Mouse (Mus musculus) liver, embryonic 12.5 days (tissue): ENCODE measurements around the gene Akap11. TPM values are rescaled to one million over a fixed set of nuclear protein-coding genes. Genes with fewer than 3 reads are reported as not detected.

Experiments
- ATAC-seq: fragments of 200-750 bp; cut with Nextera tagmentation; 2 replicates; pipeline ENCODE4 v1.8.0; 2017; ENCODE audit warnings: moderate number of reproducible peaks, mild to moderate bottlenecking, moderate library complexity
- H3K27ac ChIP-seq: fragments of 300-500 bp; sonication (generic); 2 replicates; pipeline ENCODE4 v1.5.1; 2016; ENCODE audit warnings: mild to moderate bottlenecking
- H3K27me3 ChIP-seq: fragments of 300-500 bp; sonication (generic); replicated peaks from 2 replicates; pipeline ENCODE4 v1.6.1; 2016; ENCODE audit warnings: mild to moderate bottlenecking, moderate library complexity
- H3K36me3 ChIP-seq: fragments of 300-500 bp; sonication (generic); 2 replicates; pipeline ENCODE4 v1.6.1; 2016; ENCODE audit warnings: mild to moderate bottlenecking, moderate library complexity
- H3K4me1 ChIP-seq: fragments of 300-500 bp; sonication (generic); 2 replicates; pipeline ENCODE4 v1.6.1; 2016
- H3K4me2 ChIP-seq: fragments of 300-500 bp; sonication (generic); 2 replicates; pipeline ENCODE4 v1.6.1; 2016; ENCODE audit warnings: mild to moderate bottlenecking, moderate library complexity
- H3K4me3 ChIP-seq: fragments of 300-500 bp; sonication (generic); 2 replicates; pipeline ENCODE4 v1.5.1; 2016; ENCODE audit warnings: mild to moderate bottlenecking, moderate library complexity
- H3K9ac ChIP-seq: fragments of 300-500 bp; sonication (generic); 2 replicates; pipeline ENCODE4 v1.6.1; 2016; ENCODE audit warnings: mild to moderate bottlenecking, moderate library complexity
- H3K9me3 ChIP-seq: fragments of 300-500 bp; sonication (generic); replicated peaks from 2 replicates; pipeline ENCODE4 v1.6.1; 2016; ENCODE audit warnings: mild to moderate bottlenecking, moderate library complexity
- WGBS: fragments of 180-500 bp; shearing (Covaris S2); methylation state at CpG from one replicate; pipeline ENCODE4 v1.1.7; 2016; ENCODE audit not compliant: insufficient replicate concordance; 5-methylcytosine and 5-hydroxymethylcytosine counted together
- polyA plus RNA-seq: library from polyadenylated mRNA; unstranded; fragments of >200 nt; fragmentation: Nextera tagmentation; extraction: Ambion mirVana; gene quantifications from 2 replicates; pipeline ENCODE4 v1.2.1, GENCODE M21; 2016

Gene Akap11
- polyA plus RNA-seq, 1 experiment from 2014 or later, result 9.5 TPM

DNA sequence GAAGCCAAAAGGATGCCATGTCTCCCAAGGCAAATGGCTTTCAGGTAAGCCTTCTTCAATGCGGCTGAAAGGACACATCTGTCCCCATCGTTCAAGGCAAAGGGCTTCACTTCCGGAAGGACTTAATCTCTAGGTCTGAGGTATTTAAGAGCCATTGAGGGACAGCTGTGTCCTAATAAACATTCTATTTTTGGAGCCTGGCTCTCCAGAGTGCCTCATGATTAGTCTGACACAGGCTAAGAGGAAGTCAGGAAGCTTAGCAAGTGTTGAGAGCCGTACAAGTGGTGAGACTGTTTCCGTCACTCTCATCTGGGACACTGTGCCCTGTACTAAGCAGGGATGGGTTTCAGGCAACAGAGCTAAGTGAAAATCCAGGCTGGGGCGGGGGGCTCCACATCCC is 12.2 kb upstream of the Akap11 start:
- Histone ChIP-seq H3K27ac (no peak overlapping the region), H3K9me3 (no peaks in the 10 kb centered on the region), H3K9ac (no peak overlapping the region), H3K4me2 (no peak overlapping the region), H3K27me3 (no peaks in the 10 kb centered on the region), H3K4me1 (no peaks in the 10 kb centered on the region), H3K4me3 (no peak overlapping the region), H3K36me3 (no peaks in the 10 kb centered on the region)
- ATAC-seq, result no peak
- WGBS, result 33% methylated on average over 6 of the region's 6 CpGs

DNA sequence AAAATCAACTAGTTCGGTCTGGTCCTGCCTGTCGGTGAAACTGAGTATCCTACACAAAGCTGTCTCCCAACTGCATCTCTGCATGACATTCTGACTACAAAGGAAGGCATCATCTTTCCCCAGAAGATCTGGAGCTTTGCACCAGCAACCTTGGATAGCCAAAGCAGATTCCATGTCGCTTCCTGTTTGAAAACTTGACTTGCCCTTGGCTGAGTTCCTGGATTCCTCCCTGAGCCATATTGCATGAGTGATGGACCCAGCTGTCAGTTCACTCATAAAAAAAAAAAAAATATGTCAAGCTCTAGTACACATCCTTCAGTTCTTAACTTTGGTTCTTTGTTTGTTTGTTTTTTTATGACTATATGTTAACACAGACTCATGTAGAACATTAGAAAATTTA is 4.7 kb upstream of the Akap11 start:
- Histone ChIP-seq H3K4me2 (no peak overlapping the region), H3K9me3 (no peaks in the 10 kb centered on the region), H3K27ac (no peak overlapping the region), H3K36me3 (no peaks in the 10 kb centered on the region), H3K9ac (no peak overlapping the region), H3K4me3 (no peak overlapping the region), H3K27me3 (no peaks in the 10 kb centered on the region), H3K4me1 (peaks cover 9% of the 10 kb centered on the region)
- no peak for ATAC-seq
- WGBS, result 69% methylated on average over 3 of the region's 3 CpGs

DNA sequence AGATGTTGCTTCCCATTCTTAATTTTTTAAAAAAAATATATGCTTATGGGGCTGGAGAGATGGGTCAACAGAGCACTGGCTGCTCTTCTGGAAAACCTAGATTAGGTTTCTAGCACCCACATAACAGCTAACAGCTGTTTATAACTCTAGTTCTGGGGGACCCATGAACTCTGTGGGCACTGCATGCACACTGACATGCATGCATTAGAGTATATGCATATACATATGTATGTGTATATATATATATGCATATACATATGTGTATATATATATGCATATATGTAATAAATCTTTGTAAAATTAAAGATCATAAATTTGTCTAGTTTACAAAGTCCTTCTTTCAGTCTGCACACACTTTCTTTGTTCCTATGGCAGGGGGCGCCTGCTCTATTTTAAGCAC is 3.2 kb upstream of the Akap11 start:
- Histone ChIP-seq H3K4me3 (no peak overlapping the region), H3K27ac (no peak overlapping the region), H3K27me3 (no peaks in the 10 kb centered on the region), H3K4me1 (peaks cover 17% of the 10 kb centered on the region), H3K9ac (no peak overlapping the region), H3K36me3 (no peaks in the 10 kb centered on the region), H3K4me2 (no peak overlapping the region), H3K9me3 (no peaks in the 10 kb centered on the region)
- no peak for ATAC-seq
- WGBS, result 79% methylated on average over 1 of the region's 1 CpGs

DNA sequence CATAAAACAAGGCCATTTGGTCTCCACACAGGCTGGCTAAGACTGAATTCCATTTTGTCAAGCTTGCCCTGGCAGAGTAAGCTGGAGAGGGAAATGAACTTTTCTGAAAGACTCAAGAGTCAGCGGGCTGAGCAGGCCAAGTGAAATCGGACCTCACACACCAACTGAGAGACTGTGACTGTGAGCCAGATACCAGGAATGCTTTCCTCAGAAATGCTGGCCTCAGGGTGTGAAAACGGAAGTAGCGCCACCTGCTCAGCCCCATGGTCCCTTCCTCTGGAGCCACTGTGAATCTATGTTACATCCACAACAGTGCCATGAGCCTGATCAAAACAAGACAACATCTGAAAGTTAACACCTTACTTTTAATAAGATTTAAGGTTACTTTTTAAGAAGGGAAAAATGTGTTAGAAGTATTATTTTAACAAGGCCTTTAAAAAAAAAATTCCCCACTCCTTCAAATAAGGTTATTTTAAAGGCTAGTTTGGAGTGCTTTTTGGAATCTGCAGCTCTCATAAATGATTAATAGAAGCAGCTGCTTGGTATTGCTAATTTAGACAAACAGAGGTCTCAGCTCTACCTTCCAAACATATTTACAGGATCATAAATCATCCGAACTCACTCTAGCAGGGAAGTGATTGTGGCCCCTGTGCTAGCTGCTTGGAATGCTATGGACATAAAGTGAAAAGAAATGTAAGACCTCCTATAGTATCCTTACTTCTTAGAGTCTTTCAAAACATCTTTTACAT is 2.1 kb upstream of the Akap11 start:
- Histone ChIP-seq H3K4me3 (no peak overlapping the region), H3K4me1 (peaks cover 21% of the 10 kb centered on the region), H3K9ac (no peak overlapping the region), H3K36me3 (no peaks in the 10 kb centered on the region), H3K4me2 (no peak overlapping the region), H3K9me3 (no peaks in the 10 kb centered on the region), H3K27me3 (no peaks in the 10 kb centered on the region), H3K27ac (no peak overlapping the region)
- ATAC-seq, result no peak
- whole genome bisulfite sequencing, result 56% methylated on average over 5 of the region's 5 CpGs

DNA sequence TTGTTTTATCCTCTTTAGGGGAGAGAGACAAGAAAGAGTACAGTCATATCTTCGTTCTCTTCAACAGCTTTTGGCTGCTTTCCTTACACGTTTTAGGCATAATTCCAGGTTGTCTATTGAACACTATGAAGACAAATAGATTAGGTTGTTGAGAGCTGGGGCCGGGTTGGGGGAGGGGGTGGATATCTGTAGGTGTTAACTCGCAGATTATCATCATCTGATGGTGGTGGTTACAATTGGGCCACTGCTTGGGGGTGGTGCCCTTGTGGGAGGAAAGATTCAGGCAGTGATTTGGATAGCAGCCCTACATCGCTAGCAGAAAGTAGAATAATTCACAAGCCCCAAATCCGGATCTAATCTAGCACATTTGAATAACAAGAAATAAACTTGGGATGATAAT is 943 bp upstream of the Akap11 start:
- WGBS, result 55% methylated on average over 6 of the region's 6 CpGs
- no peaks in the 10 kb centered on the region for H3K27me3 ChIP-seq
- peak overlapping the region; percentile 90; the same call in 1 of the 2 replicates for H3K4me3 ChIP-seq
- no peaks in the 10 kb centered on the region for H3K9me3 ChIP-seq
- no peak overlapping the region for H3K9ac ChIP-seq
- no peak for ATAC-seq
- H3K36me3 ChIP-seq, result no peaks in the 10 kb centered on the region
- peak overlapping the region; percentile 88 for H3K4me2 ChIP-seq
- no peak overlapping the region for H3K27ac ChIP-seq
- H3K4me1 ChIP-seq, result peaks cover 26% of the 10 kb centered on the region

DNA sequence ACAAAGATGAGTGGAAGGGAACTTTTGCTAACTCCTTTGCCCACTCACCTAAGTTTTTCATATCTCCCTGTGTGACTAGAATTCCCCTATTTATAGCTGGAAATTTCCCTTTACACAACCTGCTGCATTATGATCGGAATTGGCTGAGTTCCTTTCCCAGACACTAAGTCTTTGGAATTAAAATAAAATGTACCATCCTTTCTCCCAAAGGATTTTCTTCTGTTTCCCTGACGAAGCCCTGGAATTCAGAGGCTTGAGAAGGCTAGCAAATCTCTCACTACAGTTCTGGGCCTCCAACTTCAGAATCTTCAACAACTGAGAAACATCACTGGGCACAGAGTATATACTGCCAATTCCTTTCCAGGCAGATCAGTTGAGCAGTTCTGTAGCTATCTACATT is 1.2 kb downstream of the Akap11 start:
- Histone ChIP-seq H3K9ac (peak overlapping the region; percentile 93), H3K4me1 (peaks cover 38% of the 10 kb centered on the region), H3K27me3 (no peaks in the 10 kb centered on the region), H3K4me3 (peak overlapping the region; percentile 90), H3K9me3 (no peaks in the 10 kb centered on the region), H3K4me2 (peak overlapping the region; percentile 88), H3K27ac (0 out of 2 replicates have a peak overlapping the region, but pooled peaks have one; percentile 51), H3K36me3 (no peaks in the 10 kb centered on the region)
- ATAC-seq, result no peak
- 81% methylated on average over 2 of the region's 2 CpGs for WGBS

DNA sequence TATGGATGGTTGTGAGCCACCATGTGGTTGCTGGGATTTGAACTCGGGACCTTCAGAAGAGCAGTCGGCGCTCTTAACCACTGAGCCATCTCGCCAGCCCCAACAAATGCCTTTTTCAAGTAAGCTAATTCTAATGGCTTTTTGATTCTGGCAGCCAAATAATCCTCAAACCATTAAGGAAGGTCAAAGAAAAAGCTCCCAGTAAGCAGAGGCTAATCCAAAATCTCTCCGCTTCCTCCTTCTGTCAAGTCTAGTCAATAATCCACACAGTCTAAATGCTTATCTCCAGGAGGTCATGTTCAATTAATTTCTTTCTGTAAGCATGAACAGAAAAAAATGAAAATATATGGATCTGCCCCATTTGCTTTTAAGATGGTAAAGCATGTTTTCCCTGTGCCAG is 2.0 kb downstream of the Akap11 start:
- 89% methylated on average over 5 of the region's 5 CpGs for WGBS

DNA sequence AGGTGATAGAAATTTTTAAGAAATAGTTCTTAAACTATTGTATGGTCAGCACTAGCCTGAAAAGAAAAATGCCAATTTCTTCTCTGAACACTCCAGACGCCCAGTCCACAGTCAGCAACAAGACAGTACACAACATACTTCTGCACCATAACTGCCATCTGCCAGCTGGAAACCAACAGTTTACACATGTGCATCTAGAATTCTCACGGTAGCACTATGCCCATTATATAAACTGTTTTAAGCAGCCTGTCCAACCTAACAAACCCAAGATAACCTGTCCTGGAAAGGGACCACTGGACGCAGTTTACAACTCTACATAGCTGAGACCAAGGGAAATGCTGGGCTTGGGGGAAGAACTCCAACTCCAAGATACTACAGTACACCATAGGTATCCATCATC is 2.9 kb downstream of the Akap11 start:
- peaks cover 55% of the 10 kb centered on the region for H3K4me1 ChIP-seq
- WGBS, result 80% methylated on average over 3 of the region's 3 CpGs

More for the DNA sequence above, 2.0 kb downstream of the Akap11 start:
- Histone ChIP-seq H3K4me1 (peaks cover 45% of the 10 kb centered on the region), H3K9ac (no peak overlapping the region), H3K27ac (no peak overlapping the region), H3K4me2 (no peak overlapping the region), H3K9me3 (no peaks in the 10 kb centered on the region), H3K27me3 (no peaks in the 10 kb centered on the region), H3K4me3 (no peak overlapping the region), H3K36me3 (no peaks in the 10 kb centered on the region)
- ATAC-seq, result no peak

DNA sequence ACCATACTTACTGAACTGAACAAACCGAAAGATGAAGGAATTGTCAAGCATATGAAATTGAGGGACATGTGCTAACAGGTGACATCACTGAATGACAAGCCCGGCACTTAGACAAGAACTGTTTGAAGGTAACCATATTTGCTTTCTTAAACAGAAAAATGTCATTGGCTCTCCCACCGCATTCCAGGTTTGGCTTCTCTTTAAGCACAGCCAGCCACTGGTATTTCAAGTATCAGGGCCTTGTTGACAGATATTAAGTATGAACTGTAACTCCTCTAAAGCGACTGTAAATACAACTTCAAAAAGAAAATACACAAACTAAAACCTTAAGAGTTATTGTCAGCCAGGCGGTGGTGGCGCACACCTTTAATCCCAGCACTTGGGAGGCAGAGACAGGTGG is 4.3 kb downstream of the Akap11 start:
- 77% methylated on average over 6 of the region's 6 CpGs for WGBS
- Histone ChIP-seq H3K4me1 (peaks cover 58% of the 10 kb centered on the region), H3K9ac (no peak overlapping the region)

More for the DNA sequence above, 2.9 kb downstream of the Akap11 start:
- no peak for ATAC-seq
- H3K9me3 ChIP-seq, result no peaks in the 10 kb centered on the region
- no peak overlapping the region for H3K4me3 ChIP-seq
- no peaks in the 10 kb centered on the region for H3K36me3 ChIP-seq
- H3K4me2 ChIP-seq, result no peak overlapping the region
- no peak overlapping the region for H3K27ac ChIP-seq
- H3K27me3 ChIP-seq, result no peaks in the 10 kb centered on the region
- no peak overlapping the region for H3K9ac ChIP-seq

DNA sequence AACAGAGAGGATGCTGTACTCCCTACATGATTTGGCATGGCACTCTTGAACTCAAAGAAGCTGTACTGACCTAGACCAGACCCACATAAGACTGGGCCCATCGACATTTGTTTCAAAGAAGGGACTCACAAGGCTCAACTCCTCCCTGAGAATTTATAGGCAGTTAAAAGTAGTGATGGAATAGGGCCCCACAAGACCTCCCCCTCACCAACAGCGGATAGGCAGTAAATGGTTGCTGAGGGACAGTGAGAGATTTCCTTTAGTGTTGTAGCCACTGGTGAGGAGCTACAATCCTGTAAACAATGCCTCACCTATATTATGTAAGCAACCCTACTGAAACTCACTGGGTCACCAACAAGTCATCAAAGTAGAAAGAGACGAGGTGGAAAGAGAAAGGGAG is 6.4 kb downstream of the Akap11 start:
- WGBS, result 73% methylated on average over 3 of the region's 3 CpGs
- Histone ChIP-seq H3K4me1 (peaks cover 67% of the 10 kb centered on the region), H3K36me3 (no peaks in the 10 kb centered on the region), H3K27me3 (no peaks in the 10 kb centered on the region), H3K9me3 (no peaks in the 10 kb centered on the region), H3K9ac (no peak overlapping the region), H3K4me2 (no peak overlapping the region), H3K27ac (no peak overlapping the region), H3K4me3 (no peak overlapping the region)
- ATAC-seq, result no peak

More for the DNA sequence above, 4.3 kb downstream of the Akap11 start:
- Histone ChIP-seq H3K4me2 (0 out of 2 replicates have a peak overlapping the region, but pooled peaks have one; percentile 12), H3K27ac (no peak overlapping the region), H3K36me3 (no peaks in the 10 kb centered on the region), H3K4me3 (no peak overlapping the region), H3K27me3 (no peaks in the 10 kb centered on the region), H3K9me3 (no peaks in the 10 kb centered on the region)
- ATAC-seq, result no peak

DNA sequence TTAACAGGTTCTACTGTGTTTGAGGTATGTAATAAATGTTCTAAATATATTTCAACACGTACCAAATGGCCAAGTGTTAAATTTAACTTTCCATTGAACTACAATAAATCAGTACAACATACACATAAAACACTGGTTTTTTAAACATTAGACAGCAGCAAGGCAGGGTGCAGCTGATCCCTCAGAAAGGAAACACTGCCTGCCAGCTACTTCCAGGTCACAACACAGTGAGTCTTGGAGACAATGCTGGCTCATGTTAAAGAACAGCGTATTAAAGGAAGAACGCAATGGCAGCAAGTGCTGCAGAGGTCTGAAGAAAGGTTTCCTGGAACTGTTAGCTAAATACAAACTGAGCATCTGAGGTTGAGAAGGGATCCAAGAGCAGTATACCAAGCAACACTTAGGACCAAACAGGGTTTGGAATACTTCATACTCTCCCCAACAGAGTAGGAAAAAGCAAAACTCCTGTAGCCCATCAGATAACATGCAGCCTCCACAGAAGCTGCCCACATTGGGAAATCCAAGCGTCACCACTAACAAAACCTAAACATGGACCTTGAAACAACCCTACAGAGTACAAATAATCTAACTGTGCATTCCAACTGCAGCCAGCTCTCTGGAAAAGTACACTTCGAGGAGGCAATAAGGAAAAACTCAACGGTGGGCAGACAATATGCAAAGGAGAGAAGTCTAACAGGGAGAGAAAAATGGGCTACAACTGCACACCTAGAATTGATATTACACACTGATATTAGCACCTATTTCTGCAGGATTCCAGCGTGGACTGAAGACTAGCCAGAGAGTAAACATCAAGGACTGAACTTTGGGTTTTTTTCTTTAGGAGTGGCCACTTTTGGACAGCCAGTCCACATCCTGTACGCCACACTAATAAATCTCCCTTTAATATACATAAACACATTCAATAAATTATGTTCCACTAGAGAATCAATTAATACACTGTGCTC is 7.9 kb downstream of the Akap11 start:
- H3K27me3 ChIP-seq, result no peaks in the 10 kb centered on the region
- WGBS, result 67% methylated on average over 8 of the region's 8 CpGs
- H3K4me2 ChIP-seq, result 0 out of 2 replicates have a peak overlapping the region, but pooled peaks have one; percentile 2
- H3K9me3 ChIP-seq, result no peaks in the 10 kb centered on the region
- no peaks in the 10 kb centered on the region for H3K36me3 ChIP-seq
- no peak overlapping the region for H3K4me3 ChIP-seq
- H3K9ac ChIP-seq, result no peak overlapping the region
- ATAC-seq, result peak; percentile 18; the same call in 1 of the 2 replicates
- H3K4me1 ChIP-seq, result peaks cover 71% of the 10 kb centered on the region
- H3K27ac ChIP-seq, result peak overlapping the region; percentile 60

DNA sequence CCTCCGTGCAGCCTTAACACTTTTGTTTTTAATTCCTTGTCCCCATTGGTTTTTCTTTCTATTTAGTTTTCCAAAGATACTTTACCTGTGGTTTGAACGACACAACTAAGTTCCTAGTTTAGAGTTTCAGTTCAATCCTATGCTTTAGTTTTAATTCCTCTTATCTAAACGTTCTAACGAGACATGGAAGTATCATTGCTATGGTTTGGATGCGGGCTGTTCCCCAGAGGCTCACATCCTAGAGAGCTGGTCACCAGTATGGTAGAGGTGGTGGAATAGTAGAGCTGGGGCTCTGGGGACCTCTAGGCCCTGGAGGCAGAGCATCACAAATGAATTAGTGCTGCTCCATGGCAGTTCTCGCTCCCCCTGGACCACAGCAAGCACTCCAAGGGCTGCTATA is 9.7 kb downstream of the Akap11 start:
- no peak overlapping the region for H3K27ac ChIP-seq
- H3K27me3 ChIP-seq, result no peaks in the 10 kb centered on the region
- H3K4me1 ChIP-seq, result peaks cover 63% of the 10 kb centered on the region
- no peak overlapping the region for H3K4me3 ChIP-seq
- 82% methylated on average over 6 of the region's 6 CpGs for WGBS
- H3K9ac ChIP-seq, result no peak overlapping the region
- H3K4me2 ChIP-seq, result no peak overlapping the region
- H3K36me3 ChIP-seq, result 0 out of 2 replicates have a peak, but pooled peaks cover under 1% of the 10 kb centered on the region
- no peaks in the 10 kb centered on the region for H3K9me3 ChIP-seq
- no peak for ATAC-seq
